Mouse (Mus musculus) cerebellum, adult 2 months (tissue): Measurements from ENCODE around the gene Pctp.

ENCODE experiments used
- CTCF ChIP-seq: fragments of 200-500 bp; IDR thresholded peaks from 2 replicates; pipeline ENCODE4 v1.5.1; 2011; ENCODE audit warnings: low read depth, mild to moderate bottlenecking, control low read depth, low read length, moderate library complexity, borderline replicate concordance; ENCODE audit not compliant: insufficient read depth
- POLR2A ChIP-seq: fragments of 200-500 bp; IDR thresholded peaks from 2 replicates; pipeline ENCODE4 v1.6.1; 2011; ENCODE audit warnings: low read length, control low read depth, borderline replicate concordance; ENCODE audit not compliant: insufficient read depth

DNA sequence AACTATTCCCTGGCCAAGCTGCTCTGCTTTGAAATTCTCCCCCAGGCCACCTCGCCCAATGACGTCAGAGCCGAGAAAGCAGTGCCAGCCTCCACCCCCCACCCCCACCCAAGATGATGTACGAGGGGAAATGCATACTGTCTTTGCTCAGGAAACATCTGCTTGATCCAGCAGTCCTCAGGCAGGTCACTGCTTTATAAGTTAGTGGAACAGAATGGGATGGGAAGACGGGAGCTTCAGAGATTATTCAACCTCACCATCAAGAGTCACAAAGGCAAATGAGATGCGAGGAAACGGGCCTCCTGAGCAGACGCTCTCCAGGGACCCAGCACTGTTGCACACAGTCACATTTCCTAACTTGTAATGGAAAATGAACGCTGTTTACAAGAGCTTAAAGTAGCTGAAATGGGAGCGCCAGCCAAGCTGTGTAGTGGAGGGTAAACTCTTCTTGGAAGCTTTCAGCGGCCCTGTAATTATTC is 24.3 kb downstream of the Pctp start:
- no peak for TF ChIP-seq CTCF
- no peak for TF ChIP-seq POLR2A
